Mouse (Mus musculus): Measurements from ENCODE around the gene Rbbp9. TPM values are rescaled to one million over a fixed set of nuclear protein-coding genes. Genes with fewer than 3 reads are reported as not detected.
A peak's percentile ranks its signal among the peaks of the same experiment; 100 is the strongest.
"Not testable (repeated sequence)": the region's sequence is repeated elsewhere in the genome, so short reads cannot be mapped to it uniquely, and the experiment has no call there.

Rbbp9 gene
- 56.8 and 59.1 TPM in 2 replicates for polyA plus RNA-seq (2016; fragmentation: Nextera tagmentation; extraction: Ambion mirVana)

- Histone ChIP-seq H3K4me2 (peak within 1 kb of the TSS; percentile 56), H3K9me3 (no peaks in the 10 kb centered on the region), H3K4me3 (replicated peaks) (peak within 1 kb of the TSS; percentile 69), H3K27ac (peak within 1 kb of the TSS; percentile 83), H3K4me1 (peaks cover 10% of the 10 kb centered on the region), H3K9ac (peak within 1 kb of the TSS; percentile 81), H3K27me3 (no peaks in the 10 kb centered on the region), H3K36me3 (replicated peaks) (peaks cover 28% of the 10 kb centered on the region)
- under 1% methylated on average over 17 of the region's 17 CpGs for WGBS
- ATAC-seq (ENCODE audit: low FRiP score) = peak; percentile 98
Observed at GRCm38 (mm10) chr2:144550529-144550928, at the start of gene Rbbp9. Rbbp9 (minus strand) TSS chr2:144550869.

- ATAC-seq (ENCODE audit: low FRiP score) = peak; percentile 94
- Histone ChIP-seq H3K36me3 (replicated peaks) (0 out of 2 replicates have a peak, but pooled peaks cover 3% of the 10 kb centered on the region), H3K4me1 (no peaks in the 10 kb centered on the region), H3K9ac (peak within 1 kb of the TSS; percentile 79), H3K4me3 (replicated peaks) (peak within 1 kb of the TSS; percentile 66), H3K4me2 (peak within 1 kb of the TSS; percentile 69), H3K27me3 (no peaks in the 10 kb centered on the region), H3K9me3 (no peaks in the 10 kb centered on the region), H3K27ac (no peak within 1 kb of the TSS)
- WGBS = 2% methylated on average over 50 of the region's 50 CpGs
Observed at GRCm38 (mm10) chr2:144599831-144600687, 49.4 kb upstream of the Rbbp9 start, which contains the start of gene Dtd1. Dtd1 (plus strand) TSS chr2:144599897.

- WGBS = 76% methylated on average over 2 of the region's 2 CpGs
- ATAC-seq (ENCODE audit: low FRiP score) = no peak
- Histone ChIP-seq H3K36me3 (replicated peaks) (0 out of 2 replicates have a peak, but pooled peaks cover 3% of the 10 kb centered on the region), H3K4me1 (peaks cover 9% of the 10 kb centered on the region), H3K27me3 (no peaks in the 10 kb centered on the region), H3K27ac (no peak overlapping the region), H3K4me3 (replicated peaks) (no peak overlapping the region), H3K9ac (no peak overlapping the region), H3K9me3 (no peaks in the 10 kb centered on the region), H3K4me2 (no peak overlapping the region)
Observed at GRCm38 (mm10) chr2:144598006-144598405, 47.3 kb upstream of the Rbbp9 start.

GRCm38 (mm10) chr2:144593951-144594651, 43.4 kb upstream of the Rbbp9 start, which contains the start of gene Smim26:
Smim26 (plus strand) TSS chr2:144594054.
- Histone ChIP-seq H3K4me1 (peaks cover 9% of the 10 kb centered on the region), H3K36me3 (replicated peaks) (peaks cover 16% of the 10 kb centered on the region), H3K9me3 (no peaks in the 10 kb centered on the region), H3K27me3 (no peaks in the 10 kb centered on the region), H3K27ac (no peak within 1 kb of the TSS), H3K4me3 (replicated peaks) (peak within 1 kb of the TSS; percentile 62), H3K4me2 (peak within 1 kb of the TSS; percentile 61), H3K9ac (peak within 1 kb of the TSS; percentile 60)
- 3% methylated on average over 31 of the region's 31 CpGs for WGBS
- ATAC-seq (ENCODE audit: low FRiP score) = peak; percentile 96

- not testable (repeated sequence) for H3K4me3 ChIP-seq (replicated peaks); H3K4me1 ChIP-seq; H3K9me3 ChIP-seq; ATAC-seq (ENCODE audit: low FRiP score); H3K27me3 ChIP-seq; H3K27ac ChIP-seq; H3K9ac ChIP-seq; H3K4me2 ChIP-seq
- WGBS = 66% methylated on average over 8 of the region's 8 CpGs
- peaks cover 27% of the 10 kb centered on the region for H3K36me3 ChIP-seq (replicated peaks)
Observed at GRCm38 (mm10) chr2:144593036-144593435, 42.4 kb upstream of the Rbbp9 start.

GRCm38 (mm10) chr2:144588723-144589122, 38.1 kb upstream of the Rbbp9 start:
- Histone ChIP-seq H3K9ac (no peak overlapping the region), H3K27ac (no peak overlapping the region), H3K27me3 (no peaks in the 10 kb centered on the region), H3K4me3 (replicated peaks) (no peak overlapping the region), H3K4me1 (peaks cover 2% of the 10 kb centered on the region), H3K4me2 (no peak overlapping the region), H3K9me3 (0 out of 2 replicates have a peak, but pooled peaks cover 3% of the 10 kb centered on the region), H3K36me3 (replicated peaks) (peaks cover 63% of the 10 kb centered on the region)
- no peak for ATAC-seq (ENCODE audit: low FRiP score)
- WGBS = 83% methylated on average over 4 of the region's 4 CpGs

GRCm38 (mm10) chr2:144555820-144556552, 5.3 kb upstream of the Rbbp9 start, which contains the start of gene Sec23b:
Sec23b (plus strand) TSS chr2:144556229.
- peak; percentile 98 for ATAC-seq (ENCODE audit: low FRiP score)
- under 1% methylated on average over 44 of the region's 44 CpGs for WGBS
- Histone ChIP-seq H3K9ac (peak within 1 kb of the TSS; percentile 63), H3K4me1 (peaks cover 12% of the 10 kb centered on the region), H3K4me2 (peak within 1 kb of the TSS; percentile 65), H3K27me3 (no peaks in the 10 kb centered on the region), H3K9me3 (no peaks in the 10 kb centered on the region), H3K36me3 (replicated peaks) (peaks cover 10% of the 10 kb centered on the region), H3K4me3 (replicated peaks) (peak within 1 kb of the TSS; percentile 79), H3K27ac (peak within 1 kb of the TSS; percentile 90)

- Histone ChIP-seq H3K36me3 (replicated peaks) (peaks cover 10% of the 10 kb centered on the region), H3K9me3 (no peaks in the 10 kb centered on the region), H3K4me1 (peaks cover 12% of the 10 kb centered on the region), H3K4me2 (peak overlapping the region; percentile 65), H3K4me3 (replicated peaks) (peak overlapping the region; percentile 79), H3K27ac (peak overlapping the region; percentile 90), H3K9ac (peak overlapping the region; percentile 63), H3K27me3 (no peaks in the 10 kb centered on the region)
- ATAC-seq (ENCODE audit: low FRiP score) = peak; percentile 8; the same call in 1 of the 2 replicates
- whole genome bisulfite sequencing = 3% methylated on average over 14 of the region's 14 CpGs
Observed at GRCm38 (mm10) chr2:144555286-144555819, 4.7 kb upstream of the Rbbp9 start.

GRCm38 (mm10) chr2:144553905-144554304, 3.2 kb upstream of the Rbbp9 start:
- WGBS = 99% methylated on average over 3 of the region's 3 CpGs
- H3K27ac ChIP-seq = no peak overlapping the region
- no peak overlapping the region for H3K4me3 ChIP-seq (replicated peaks)
- H3K9me3 ChIP-seq = no peaks in the 10 kb centered on the region
- H3K9ac ChIP-seq = no peak overlapping the region
- ATAC-seq (ENCODE audit: low FRiP score) = no peak
- H3K4me2 ChIP-seq = no peak overlapping the region
- no peaks in the 10 kb centered on the region for H3K27me3 ChIP-seq
- peaks cover 16% of the 10 kb centered on the region for H3K4me1 ChIP-seq
- H3K36me3 ChIP-seq (replicated peaks) = no peaks in the 10 kb centered on the region

- no peak overlapping the region for H3K9ac ChIP-seq
- no peaks in the 10 kb centered on the region for H3K9me3 ChIP-seq
- no peak overlapping the region for H3K27ac ChIP-seq
- ATAC-seq (ENCODE audit: low FRiP score) = no peak
- no peak overlapping the region for H3K4me3 ChIP-seq (replicated peaks)
- H3K36me3 ChIP-seq (replicated peaks) = peaks cover 53% of the 10 kb centered on the region
- H3K27me3 ChIP-seq = no peaks in the 10 kb centered on the region
- H3K4me2 ChIP-seq = no peak overlapping the region
- 71% methylated on average over 4 of the region's 4 CpGs for WGBS
- peaks cover 4% of the 10 kb centered on the region for H3K4me1 ChIP-seq
Observed at GRCm38 (mm10) chr2:144547559-144547958, 3.1 kb downstream of the Rbbp9 start.

- Histone ChIP-seq H3K27ac (no peak overlapping the region), H3K27me3 (no peaks in the 10 kb centered on the region), H3K9me3 (no peaks in the 10 kb centered on the region), H3K36me3 (replicated peaks) (peaks cover 65% of the 10 kb centered on the region), H3K4me2 (no peak overlapping the region), H3K9ac (no peak overlapping the region), H3K4me3 (replicated peaks) (no peak overlapping the region), H3K4me1 (peaks cover 4% of the 10 kb centered on the region)
- 65% methylated on average over 1 of the region's 1 CpGs for WGBS
- no peak for ATAC-seq (ENCODE audit: low FRiP score)
Observed at GRCm38 (mm10) chr2:144545481-144545880, 5.2 kb downstream of the Rbbp9 start.

Measured in forebrain, embryonic 12.5 days (tissue).